Mouse (Mus musculus) brain, embryonic 14.5 days (tissue): ENCODE data around the gene Asap2.

ENCODE experiments used
- CTCF ChIP-seq: fragments of 200-500 bp; IDR thresholded peaks from 2 replicates; pipeline ENCODE4 v1.5.1; 2012; ENCODE audit warnings: inconsistent platforms, mild to moderate bottlenecking, moderate library complexity, borderline replicate concordance; ENCODE audit not compliant: insufficient read depth, insufficient read length; ENCODE audit errors: extremely low read depth
- POLR2A ChIP-seq: fragments of 200-500 bp; IDR thresholded peaks from 2 replicates; pipeline ENCODE4 v1.6.1; 2012; ENCODE audit warnings: mild to moderate bottlenecking, inconsistent platforms, borderline replicate concordance; ENCODE audit not compliant: poor library complexity, insufficient read depth, insufficient read length, severe bottlenecking; ENCODE audit errors: extremely low read depth

- TF ChIP-seq CTCF (no peak), POLR2A (no peak)
These were observed 214.5 kb downstream of the Asap2 start for GRCm38 (mm10) chr12:21204701-21205312.
